Mouse (Mus musculus) spleen, adult 18-20 months (tissue): ENCODE results near the gene Zbtb40.
A peak's percentile ranks its signal among the peaks of the same experiment; 100 is the strongest.

Source experiments
- DNase-seq, 2 experiments: peaks; one replicate each; pipeline ENCODE4 v3.0.0; 2022; ENCODE audit warnings: mixed read lengths in 2 of 2

The Zbtb40 gene

GRCm38 (mm10) chr4:137032456-137032855, 16.1 kb downstream of the Zbtb40 start:
- no peak for DNase-seq

GRCm38 (mm10) chr4:137031319-137031718, 17.3 kb downstream of the Zbtb40 start:
- no peak for DNase-seq

GRCm38 (mm10) chr4:137029348-137029747, 19.3 kb downstream of the Zbtb40 start:
- DNase-seq, result no peak

- no peak for DNase-seq
Observed at GRCm38 (mm10) chr4:137027051-137027450, 21.6 kb downstream of the Zbtb40 start.

- no peak for DNase-seq
Observed at GRCm38 (mm10) chr4:137025570-137025969, 23.0 kb downstream of the Zbtb40 start.

GRCm38 (mm10) chr4:137025133-137025532, 23.5 kb downstream of the Zbtb40 start:
- no peak for DNase-seq

- DNase-seq, result no peak
Observed at GRCm38 (mm10) chr4:137020065-137020464, 28.5 kb downstream of the Zbtb40 start.

GRCm38 (mm10) chr4:137015934-137016333, 32.7 kb downstream of the Zbtb40 start:
- DNase-seq, result no peak

- DNase-seq, result no peak
Observed at GRCm38 (mm10) chr4:137015476-137015856, 33.1 kb downstream of the Zbtb40 start.

GRCm38 (mm10) chr4:137014654-137015475, 33.7 kb downstream of the Zbtb40 start:
- DNase-seq, result no peak

GRCm38 (mm10) chr4:137014124-137014523, 34.5 kb downstream of the Zbtb40 start:
- DNase-seq, result no peak

- DNase-seq, result no peak
Observed at GRCm38 (mm10) chr4:137006966-137007365, 41.6 kb downstream of the Zbtb40 start.

GRCm38 (mm10) chr4:137001825-137002224, 46.8 kb downstream of the Zbtb40 start:
- no peak for DNase-seq

- DNase-seq, result no peak
Observed at GRCm38 (mm10) chr4:137001020-137001419, 47.6 kb downstream of the Zbtb40 start.

- DNase-seq, result no peak
Observed at GRCm38 (mm10) chr4:136998371-136998770, 50.2 kb downstream of the Zbtb40 start.

GRCm38 (mm10) chr4:136997723-136998345, 50.8 kb downstream of the Zbtb40 start:
- no peak for DNase-seq

- DNase-seq, result no peak
Observed at GRCm38 (mm10) chr4:136996933-136997332, 51.7 kb downstream of the Zbtb40 start.

- DNase-seq, result no peak
Observed at GRCm38 (mm10) chr4:136995361-136995760, 53.2 kb downstream of the Zbtb40 start.

GRCm38 (mm10) chr4:136981993-136982695, 66.5 kb downstream of the Zbtb40 start:
- no peak for DNase-seq

- DNase-seq, result peak in 1 of 2 experiments; percentile 3
Observed at GRCm38 (mm10) chr4:136981347-136981746, 67.3 kb downstream of the Zbtb40 start.

- no peak for DNase-seq
Observed at GRCm38 (mm10) chr4:136980921-136981320, 67.7 kb downstream of the Zbtb40 start.

GRCm38 (mm10) chr4:136977244-136977643, 71.4 kb downstream of the Zbtb40 start:
- DNase-seq, result no peak

- DNase-seq, result peak in 1 of 2 experiments; percentile 12
Observed at GRCm38 (mm10) chr4:136970939-136971338, 77.7 kb downstream of the Zbtb40 start.
